Mouse (Mus musculus) limb, embryonic 11.5 days (tissue): ENCODE data around the gene Oard1. TPM values are rescaled to one million over a fixed set of nuclear protein-coding genes. Genes with fewer than 3 reads are reported as not detected.

Experiments used
- polyA plus RNA-seq: library from polyadenylated mRNA; unstranded; fragments of >200 nt; fragmentation: Nextera tagmentation; extraction: Ambion mirVana; gene quantifications from 2 replicates; pipeline ENCODE4 v1.2.1, GENCODE M21; 2014

Gene Oard1
- polyA plus RNA-seq, 1 experiment from 2014 or later, result 71.6 TPM

Other genes starting within 250 kb of the Oard1 start
- gene A530064D06Rik, start 242.7 kb upstream of the Oard1 start, polyA plus RNA-seq, result not detected in 2 replicates
- 0.13 TPM in 1 of 2 replicates, not detected in the other for gene Trem1, start 177.2 kb upstream of the Oard1 start, polyA plus RNA-seq
- not detected in 2 replicates for gene Trem3, start 162.2 kb upstream of the Oard1 start, polyA plus RNA-seq
- 0.16 and 0.31 TPM in 2 replicates for gene Treml4, start 145.7 kb upstream of the Oard1 start, polyA plus RNA-seq
- gene Treml2, start 110.5 kb upstream of the Oard1 start, polyA plus RNA-seq, result 0.04 and 0.13 TPM in 2 replicates
- 0.09 and 0.18 TPM in 2 replicates for gene B430306N03Rik, start 93.9 kb upstream of the Oard1 start, polyA plus RNA-seq
- gene Trem2, start 63.6 kb upstream of the Oard1 start, polyA plus RNA-seq, result 0.82 and 0.88 TPM in 2 replicates
- gene Treml1, start 50.1 kb upstream of the Oard1 start, polyA plus RNA-seq, result 2.0 and 2.7 TPM in 2 replicates
- 30.5 and 31.2 TPM in 2 replicates for gene Nfya, start 108 bp upstream of the Oard1 start, polyA plus RNA-seq
- 1.5 and 2.2 TPM in 2 replicates for gene Apobec2, start 22.9 kb downstream of the Oard1 start, polyA plus RNA-seq
- gene Tspo2, start 41.5 kb downstream of the Oard1 start, polyA plus RNA-seq, result 0.50 and 0.63 TPM in 2 replicates
- gene Unc5cl, start 44.9 kb downstream of the Oard1 start, polyA plus RNA-seq, result 0.13 and 0.33 TPM in 2 replicates